Mouse (Mus musculus) liver, embryonic 14.5 days (tissue): ENCODE measurements around the gene Zfp296. TPM values are rescaled to one million over a fixed set of nuclear protein-coding genes. Genes with fewer than 3 reads are reported as not detected.

Experiments
- ATAC-seq: fragments of 200-750 bp; cut with Nextera tagmentation; 2 replicates; pipeline ENCODE4 v1.8.0; 2017; ENCODE audit warnings: moderate number of reproducible peaks, mild to moderate bottlenecking, moderate library complexity; ENCODE audit not compliant: insufficient read depth
- DNase-seq, 3 experiments: peaks; one replicate each; pipeline ENCODE4 v3.0.0-alpha.2; 2012 to 2013; ENCODE audit warnings: low read depth in 3 of 3, low spot score in 3 of 3
- H3K27ac ChIP-seq: fragments of 300-500 bp; sonication (generic); 2 replicates; pipeline ENCODE4 v1.5.1; 2014; ENCODE audit warnings: moderate library complexity, mild to moderate bottlenecking, control low read depth, inconsistent platforms
- H3K27me3 ChIP-seq: fragments of 300-500 bp; sonication (generic); 2 replicates; pipeline ENCODE4 v1.6.1; 2014; ENCODE audit warnings: mild to moderate bottlenecking, low read length, moderate library complexity; ENCODE audit not compliant: control insufficient read depth, insufficient read depth
- H3K36me3 ChIP-seq: fragments of 300-500 bp; sonication (generic); replicated peaks from 2 replicates; pipeline ENCODE4 v1.6.1; 2014; ENCODE audit warnings: low read depth; ENCODE audit not compliant: control insufficient read depth, insufficient read depth
- H3K4me1 ChIP-seq, 2 experiments: fragments of 200-500 bp in 1 of 2; fragments of 300-500 bp in 1 of 2; sonication (generic) in 1 of 2; replicated peaks; 2 replicates each; pipeline ENCODE4 v1.6.1; 2012 to 2014; ENCODE audit warnings: antibody characterized with exemption in 1 of 2, inconsistent platforms in 1 of 2, low read length in 1 of 2; ENCODE audit not compliant: control insufficient read depth in 2 of 2, insufficient read depth in 2 of 2
- H3K4me2 ChIP-seq: fragments of 300-500 bp; sonication (generic); 2 replicates; pipeline ENCODE4 v1.6.1; 2014; ENCODE audit warnings: low read depth, mild to moderate bottlenecking, control low read depth, moderate library complexity
- H3K4me3 ChIP-seq, 2 experiments: fragments of 200-500 bp in 1 of 2; fragments of 300-500 bp in 1 of 2; sonication (generic) in 1 of 2; 2 replicates each; pipeline ENCODE4 v1.5.1; 2012 to 2014; ENCODE audit warnings: low read depth in 2 of 2, low read length in 2 of 2, mild to moderate bottlenecking in 2 of 2, control low read depth in 1 of 2, inconsistent platforms in 1 of 2, moderate library complexity in 1 of 2; ENCODE audit not compliant: insufficient read depth in 1 of 2
- H3K9ac ChIP-seq: fragments of 300-500 bp; sonication (generic); replicated peaks from 2 replicates; pipeline ENCODE4 v1.6.1; 2014; ENCODE audit warnings: mild to moderate bottlenecking, control low read depth, moderate library complexity
- H3K9me3 ChIP-seq: fragments of 300-500 bp; sonication (generic); 2 replicates; pipeline ENCODE4 v1.6.1; 2016; ENCODE audit warnings: low read length, mixed read lengths; ENCODE audit not compliant: control insufficient read depth
- CTCF ChIP-seq: IDR thresholded peaks from 2 replicates; pipeline ENCODE4 v1.5.1; 2016; ENCODE audit warnings: antibody characterized with exemption, low read depth, control low read depth
- EP300 ChIP-seq: IDR thresholded peaks from 2 replicates; pipeline ENCODE4 v1.6.1; 2016; ENCODE audit warnings: antibody characterized with exemption, low read depth
- WGBS: fragments of 180-500 bp; shearing (Covaris S2); extraction: QIAGEN DNeasy Blood & Tissue Kit; methylation state at CpG from one replicate; pipeline ENCODE4 v1.1.7; 2014; ENCODE audit not compliant: insufficient replicate concordance; 5-methylcytosine and 5-hydroxymethylcytosine counted together
- polyA plus RNA-seq, 2 experiments: library from polyadenylated mRNA; depleted of rRNA in 1 of 2; stranded (reverse) in 1 of 2; unstranded in 1 of 2; fragments of >200 nt; fragmentation: Nextera tagmentation in 1 of 2; extraction: Ambion mirVana in 1 of 2; gene quantifications; 2 replicates each; pipeline versions ENCODE4 v1.2.1 to v1.2.3; 2012 to 2014

The Zfp296 gene
- polyA plus RNA-seq, 2 experiments = 0.41 to 0.66 TPM

DNA sequence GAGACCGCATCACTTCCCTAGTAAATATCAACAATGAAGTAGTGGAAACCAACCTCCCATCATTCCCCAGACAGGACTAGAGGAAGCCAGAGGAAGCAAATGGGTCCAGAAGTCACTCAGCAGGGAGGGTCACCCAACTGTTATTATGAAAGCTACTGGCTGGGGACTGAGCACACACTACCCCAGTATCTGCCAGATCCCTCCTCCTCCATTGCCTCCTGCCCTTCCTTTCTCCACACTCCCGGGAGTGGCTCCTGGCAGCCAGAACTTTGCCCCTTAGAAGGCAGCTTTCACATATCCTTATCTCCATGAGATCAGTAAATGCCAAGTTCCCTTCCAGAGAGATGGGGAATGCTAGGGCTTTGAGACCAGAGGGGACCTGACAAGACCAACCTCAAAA is 46.3 kb downstream of the Zfp296 start:
- H3K4me2 ChIP-seq = no peak overlapping the region
- WGBS = 50% methylated on average over 2 of the region's 2 CpGs
- DNase-seq = no peak

DNA sequence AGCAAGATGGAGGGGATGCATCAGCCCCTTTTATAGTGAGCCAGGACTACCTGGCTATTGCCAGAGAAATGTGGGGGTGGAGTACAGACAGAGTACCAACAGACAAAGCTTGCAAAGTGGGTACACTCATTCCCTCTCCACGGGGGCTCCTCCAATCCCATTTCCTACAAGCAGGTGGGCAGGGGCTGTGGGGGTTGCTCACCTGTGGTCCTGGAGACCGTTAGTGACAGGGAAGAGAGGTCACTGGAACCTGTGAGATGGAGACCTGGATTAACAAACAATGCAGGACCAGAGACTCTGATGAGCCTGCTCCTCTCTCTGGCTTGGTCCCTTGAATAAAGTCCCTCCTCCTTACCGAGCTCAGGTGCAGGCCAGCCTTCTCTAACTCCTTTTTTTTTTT is 50.6 kb downstream of the Zfp296 start:
- DNase-seq (no peak), ATAC-seq (no peak)
- Histone ChIP-seq H3K27ac (no peak overlapping the region), H3K27me3 (no peaks in the 10 kb centered on the region), H3K9me3 (no peaks in the 10 kb centered on the region), H3K4me2 (peak overlapping the region; percentile 100), H3K9ac (no peak overlapping the region), H3K4me3 (peak overlapping the region in 1 of 2 experiments; percentile 84; a peak in 1 of 4 replicates), H3K4me1 (peaks cover 11 to 18% of the 10 kb centered on the region in 2 experiments), H3K36me3 (no peaks in the 10 kb centered on the region)
- no peak for TF ChIP-seq EP300
- TF ChIP-seq CTCF = no peak
- 52% methylated on average over 3 of the region's 3 CpGs for WGBS

More for the DNA sequence above, 46.3 kb downstream of the Zfp296 start:
- no peak overlapping the region for H3K9ac ChIP-seq
- peaks cover 0 to 6% of the 10 kb centered on the region in 2 experiments; a peak in 3 of 4 replicates for H3K4me1 ChIP-seq
- H3K4me3 ChIP-seq = no peak overlapping the region
- H3K27ac ChIP-seq = no peak overlapping the region
- H3K27me3 ChIP-seq = no peaks in the 10 kb centered on the region
- no peak for TF ChIP-seq EP300
- ATAC-seq = no peak
- no peaks in the 10 kb centered on the region for H3K36me3 ChIP-seq
- H3K9me3 ChIP-seq = no peaks in the 10 kb centered on the region

DNA sequence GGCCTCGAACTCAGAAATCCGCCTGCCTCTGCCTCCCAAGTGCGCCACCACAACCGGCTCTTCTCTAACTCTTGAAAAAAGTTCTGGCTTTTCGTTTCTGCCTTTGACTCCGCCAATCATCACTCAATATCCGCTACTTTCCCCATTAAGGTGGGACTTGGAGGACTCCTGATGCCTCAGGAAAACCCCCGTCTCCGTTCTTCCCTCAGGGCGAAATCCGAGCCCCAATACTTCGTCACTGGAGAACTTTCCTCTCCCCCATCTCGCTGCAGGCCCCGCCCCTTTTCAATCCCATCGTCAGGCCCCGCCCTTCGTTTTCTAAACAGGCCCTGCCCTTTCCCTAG is 51.1 kb downstream of the Zfp296 start:
- 8% methylated on average over 17 of the region's 17 CpGs for WGBS
- peak overlapping the region; percentile 58 to 84 for H3K4me3 ChIP-seq
- H3K27me3 ChIP-seq = no peaks in the 10 kb centered on the region
- no peaks in the 10 kb centered on the region for H3K36me3 ChIP-seq
- H3K4me2 ChIP-seq = peak overlapping the region; percentile 100
- H3K4me1 ChIP-seq = peaks cover 11 to 22% of the 10 kb centered on the region in 2 experiments
- H3K9ac ChIP-seq = no peak overlapping the region
- ATAC-seq (no peak), DNase-seq (no peak)
- H3K27ac ChIP-seq = no peak overlapping the region
- TF ChIP-seq EP300 = no peak
- no peak for TF ChIP-seq CTCF
- H3K9me3 ChIP-seq = no peaks in the 10 kb centered on the region

DNA sequence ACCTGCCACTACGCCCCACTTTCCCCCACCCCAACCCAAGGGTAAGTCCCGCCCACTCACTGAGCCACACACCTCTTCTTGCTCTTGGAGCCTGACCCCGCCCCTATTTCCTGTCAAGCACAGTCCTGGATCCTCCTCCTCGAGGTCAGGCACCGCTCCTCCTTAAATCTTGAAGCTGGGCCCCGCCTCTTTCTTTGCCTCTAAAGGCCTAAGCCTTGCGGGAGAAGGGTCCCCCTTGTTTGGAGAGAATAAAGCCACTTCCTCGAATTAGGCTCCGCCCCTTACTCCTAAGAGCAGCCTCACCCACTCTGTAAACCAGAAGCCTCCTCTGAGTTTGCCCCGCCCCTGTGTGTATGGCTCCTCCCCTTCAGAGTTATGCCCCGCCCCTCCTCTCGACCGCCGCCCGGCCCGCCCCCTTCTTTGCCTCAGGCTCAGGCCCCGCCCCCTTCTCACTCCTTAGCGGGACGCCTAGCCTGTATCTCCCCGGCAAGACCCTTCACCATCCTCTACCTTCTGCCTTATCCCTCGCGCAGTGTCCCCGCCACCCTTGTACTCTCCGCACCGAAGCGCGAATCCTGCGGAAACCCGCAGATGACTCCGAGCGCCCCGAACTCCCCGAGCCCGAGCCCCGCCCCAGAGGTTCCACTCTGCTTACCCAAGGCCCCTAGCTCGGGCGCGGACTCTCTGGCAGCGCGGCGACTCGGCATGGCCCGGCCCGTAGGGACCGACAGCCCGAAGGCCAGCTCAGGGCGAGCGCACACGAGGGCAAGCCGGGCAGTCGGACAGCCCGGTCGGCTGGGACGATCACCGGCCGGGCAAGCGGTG is 51.7 kb downstream of the Zfp296 start:
- WGBS = 2% methylated on average over 57 of the region's 57 CpGs
- Histone ChIP-seq H3K36me3 (peaks cover 6% of the 10 kb centered on the region), H3K4me1 (peaks cover 17 to 25% of the 10 kb centered on the region in 2 experiments), H3K9me3 (no peaks in the 10 kb centered on the region), H3K9ac (peak overlapping the region; percentile 55), H3K27me3 (no peaks in the 10 kb centered on the region), H3K27ac (peak overlapping the region; percentile 73), H3K4me3 (peak overlapping the region; percentile 70 to 84), H3K4me2 (peak overlapping the region; percentile 100)
- TF ChIP-seq EP300 (no peak), CTCF (no peak)
- ATAC-seq (peak; percentile 78), DNase-seq (peak; percentile 84 to 92 (median 85))

DNA sequence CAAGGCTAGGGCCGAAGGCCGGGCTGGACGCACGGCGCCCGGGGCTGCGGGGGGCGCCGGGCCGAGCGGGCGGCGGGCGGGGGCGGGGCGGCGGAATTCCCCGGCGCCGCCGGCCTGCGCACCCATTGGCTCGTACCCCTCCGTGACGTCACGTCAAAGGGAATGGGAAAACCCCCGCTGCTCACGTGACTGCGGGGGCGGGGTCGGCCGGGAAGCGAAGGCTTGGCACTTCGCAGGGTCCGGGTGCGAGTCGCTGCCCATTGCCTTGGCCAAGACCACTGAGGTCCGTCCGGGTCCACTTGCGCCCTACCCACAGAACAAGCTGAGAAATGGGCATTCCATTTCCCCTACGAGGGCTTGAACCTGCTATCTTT is 52.3 kb downstream of the Zfp296 start, which contains the start of gene Relb:
Gene Relb, minus strand, starts transcription at position 78 of the 374 bp plus-strand sequence.
- Histone ChIP-seq H3K9me3 (no peaks in the 10 kb centered on the region), H3K27me3 (no peaks in the 10 kb centered on the region), H3K27ac (peak within 1 kb of the TSS; percentile 73), H3K4me3 (peak within 1 kb of the TSS; percentile 70 to 84), H3K9ac (peak within 1 kb of the TSS; percentile 55), H3K4me1 (peaks cover 20 to 25% of the 10 kb centered on the region in 2 experiments), H3K4me2 (peak within 1 kb of the TSS; percentile 100), H3K36me3 (peaks cover 12% of the 10 kb centered on the region)
- TF ChIP-seq CTCF (no peak), EP300 (no peak)
- DNase-seq (peak; percentile 67 to 82 (median 72)), ATAC-seq (peak; percentile 48)
- 2% methylated on average over 38 of the region's 41 CpGs for WGBS

Other genes starting within 250 kb of the Zfp296 start
- 8.5 and 9.8 TPM in 2 replicates for gene Ercc1, start 232.5 kb upstream of the Zfp296 start, polyA plus RNA-seq (2012; rRNA removed)
- gene Ercc1, start 232.5 kb upstream of the Zfp296 start, polyA plus RNA-seq (2014; fragmentation: Nextera tagmentation; extraction: Ambion mirVana) = 15.7 and 19.2 TPM in 2 replicates
- gene Cd3eap, start 217.8 kb upstream of the Zfp296 start, polyA plus RNA-seq (2012; rRNA removed) = 4.5 and 6.7 TPM in 2 replicates
- gene Cd3eap, start 217.8 kb upstream of the Zfp296 start, polyA plus RNA-seq (2014; fragmentation: Nextera tagmentation; extraction: Ambion mirVana) = 7.2 and 7.8 TPM in 2 replicates
- 2.3 TPM in 2 replicates for gene Ppp1r13l, start 217.5 kb upstream of the Zfp296 start, polyA plus RNA-seq (2012; rRNA removed)
- gene Ppp1r13l, start 217.5 kb upstream of the Zfp296 start, polyA plus RNA-seq (2014; fragmentation: Nextera tagmentation; extraction: Ambion mirVana) = 0.65 and 1.0 TPM in 2 replicates
- 11.7 and 12.3 TPM in 2 replicates for gene Ercc2, start 195.3 kb upstream of the Zfp296 start, polyA plus RNA-seq (2012; rRNA removed)
- 4.6 and 5.5 TPM in 2 replicates for gene Ercc2, start 195.3 kb upstream of the Zfp296 start, polyA plus RNA-seq (2014; fragmentation: Nextera tagmentation; extraction: Ambion mirVana)
- 0.18 and 0.21 TPM in 2 replicates for gene Klc3, start 173.2 kb upstream of the Zfp296 start, polyA plus RNA-seq (2012; rRNA removed)
- gene Klc3, start 173.2 kb upstream of the Zfp296 start, polyA plus RNA-seq (2014; fragmentation: Nextera tagmentation; extraction: Ambion mirVana) = 0.13 and 0.58 TPM in 2 replicates
- gene Ckm, start 172.5 kb upstream of the Zfp296 start, polyA plus RNA-seq (2012; rRNA removed) = 0.12 and 0.14 TPM in 2 replicates
- 0.11 and 0.19 TPM in 2 replicates for gene Ckm, start 172.5 kb upstream of the Zfp296 start, polyA plus RNA-seq (2014; fragmentation: Nextera tagmentation; extraction: Ambion mirVana)
- 2.4 and 2.5 TPM in 2 replicates for gene Mark4, start 118.5 kb upstream of the Zfp296 start, polyA plus RNA-seq (2012; rRNA removed)
- gene Mark4, start 118.5 kb upstream of the Zfp296 start, polyA plus RNA-seq (2014; fragmentation: Nextera tagmentation; extraction: Ambion mirVana) = 0.80 and 2.5 TPM in 2 replicates
- gene Exoc3l2, start 114.0 kb upstream of the Zfp296 start, polyA plus RNA-seq (2012; rRNA removed) = 1.7 and 1.9 TPM in 2 replicates
- gene Exoc3l2, start 114.0 kb upstream of the Zfp296 start, polyA plus RNA-seq (2014; fragmentation: Nextera tagmentation; extraction: Ambion mirVana) = 0.48 and 0.78 TPM in 2 replicates
- gene Bloc1s3, start 68.9 kb upstream of the Zfp296 start, polyA plus RNA-seq (2012; rRNA removed) = 2.0 and 2.7 TPM in 2 replicates
- 0.39 and 0.56 TPM in 2 replicates for gene Bloc1s3, start 68.9 kb upstream of the Zfp296 start, polyA plus RNA-seq (2014; fragmentation: Nextera tagmentation; extraction: Ambion mirVana)
- gene Trappc6a, start 68.9 kb upstream of the Zfp296 start, polyA plus RNA-seq (2012; rRNA removed) = 24.1 and 28.1 TPM in 2 replicates
- gene Trappc6a, start 68.9 kb upstream of the Zfp296 start, polyA plus RNA-seq (2014; fragmentation: Nextera tagmentation; extraction: Ambion mirVana) = 40.0 and 40.2 TPM in 2 replicates
- 0.01 and 0.04 TPM in 2 replicates for gene Nkpd1, start 59.4 kb upstream of the Zfp296 start, polyA plus RNA-seq (2012; rRNA removed)
- not detected in 2 replicates for gene Nkpd1, start 59.4 kb upstream of the Zfp296 start, polyA plus RNA-seq (2014; fragmentation: Nextera tagmentation; extraction: Ambion mirVana)
- 21.8 and 27.0 TPM in 2 replicates for gene Ppp1r37, start 14.2 kb upstream of the Zfp296 start, polyA plus RNA-seq (2012; rRNA removed)
- 1.5 and 2.0 TPM in 2 replicates for gene Ppp1r37, start 14.2 kb upstream of the Zfp296 start, polyA plus RNA-seq (2014; fragmentation: Nextera tagmentation; extraction: Ambion mirVana)
- gene Gemin7, start 308 bp downstream of the Zfp296 start, polyA plus RNA-seq (2012; rRNA removed) = 34.8 and 39.6 TPM in 2 replicates
- gene Gemin7, start 308 bp downstream of the Zfp296 start, polyA plus RNA-seq (2014; fragmentation: Nextera tagmentation; extraction: Ambion mirVana) = 83.1 and 91.6 TPM in 2 replicates
- 21.3 and 23.3 TPM in 2 replicates for gene Clasrp, start 27.2 kb downstream of the Zfp296 start, polyA plus RNA-seq (2012; rRNA removed)
- gene Clasrp, start 27.2 kb downstream of the Zfp296 start, polyA plus RNA-seq (2014; fragmentation: Nextera tagmentation; extraction: Ambion mirVana) = 7.5 and 8.6 TPM in 2 replicates
- gene Relb, start 52.2 kb downstream of the Zfp296 start, polyA plus RNA-seq (2012; rRNA removed) = 1.0 and 1.1 TPM in 2 replicates
- 0.89 and 1.2 TPM in 2 replicates for gene Relb, start 52.2 kb downstream of the Zfp296 start, polyA plus RNA-seq (2014; fragmentation: Nextera tagmentation; extraction: Ambion mirVana)
- 20.6 and 20.9 TPM in 2 replicates for gene Clptm1, start 87.7 kb downstream of the Zfp296 start, polyA plus RNA-seq (2012; rRNA removed)
- 44.4 and 50.4 TPM in 2 replicates for gene Clptm1, start 87.7 kb downstream of the Zfp296 start, polyA plus RNA-seq (2014; fragmentation: Nextera tagmentation; extraction: Ambion mirVana)
- gene Apoc2, start 100.7 kb downstream of the Zfp296 start, polyA plus RNA-seq (2012; rRNA removed) = 494 and 507 TPM in 2 replicates
- 990 and 1,023 TPM in 2 replicates for gene Apoc2, start 100.7 kb downstream of the Zfp296 start, polyA plus RNA-seq (2014; fragmentation: Nextera tagmentation; extraction: Ambion mirVana)
- gene Gm44805, start 104.1 kb downstream of the Zfp296 start, polyA plus RNA-seq (2012; rRNA removed) = 3.3 and 5.1 TPM in 2 replicates
- 29.0 and 48.5 TPM in 2 replicates for gene Gm44805, start 104.1 kb downstream of the Zfp296 start, polyA plus RNA-seq (2014; fragmentation: Nextera tagmentation; extraction: Ambion mirVana)
- 90.9 and 154 TPM in 2 replicates for gene Apoc4, start 104.2 kb downstream of the Zfp296 start, polyA plus RNA-seq (2012; rRNA removed)
- 181 and 200 TPM in 2 replicates for gene Apoc4, start 104.2 kb downstream of the Zfp296 start, polyA plus RNA-seq (2014; fragmentation: Nextera tagmentation; extraction: Ambion mirVana)
- 203 and 204 TPM in 2 replicates for gene Apoc1, start 115.4 kb downstream of the Zfp296 start, polyA plus RNA-seq (2012; rRNA removed)
- gene Apoc1, start 115.4 kb downstream of the Zfp296 start, polyA plus RNA-seq (2014; fragmentation: Nextera tagmentation; extraction: Ambion mirVana) = 390 TPM in 2 replicates
- gene Apoe, start 121.9 kb downstream of the Zfp296 start, polyA plus RNA-seq (2012; rRNA removed) = 1,802 and 2,400 TPM in 2 replicates
- 1,630 and 1,854 TPM in 2 replicates for gene Apoe, start 121.9 kb downstream of the Zfp296 start, polyA plus RNA-seq (2014; fragmentation: Nextera tagmentation; extraction: Ambion mirVana)
- 53.7 and 57.3 TPM in 2 replicates for gene Tomm40, start 138.2 kb downstream of the Zfp296 start, polyA plus RNA-seq (2012; rRNA removed)
- 58.2 and 75.8 TPM in 2 replicates for gene Tomm40, start 138.2 kb downstream of the Zfp296 start, polyA plus RNA-seq (2014; fragmentation: Nextera tagmentation; extraction: Ambion mirVana)
- 7.8 and 8.9 TPM in 2 replicates for gene Nectin2, start 173.2 kb downstream of the Zfp296 start, polyA plus RNA-seq (2012; rRNA removed)
- gene Nectin2, start 173.2 kb downstream of the Zfp296 start, polyA plus RNA-seq (2014; fragmentation: Nextera tagmentation; extraction: Ambion mirVana) = 10.2 and 10.3 TPM in 2 replicates
- 6.3 and 7.6 TPM in 2 replicates for gene Bcam, start 193.7 kb downstream of the Zfp296 start, polyA plus RNA-seq (2012; rRNA removed)
- gene Bcam, start 193.7 kb downstream of the Zfp296 start, polyA plus RNA-seq (2014; fragmentation: Nextera tagmentation; extraction: Ambion mirVana) = 4.9 and 6.6 TPM in 2 replicates
- 0.95 and 1.2 TPM in 2 replicates for gene Cblc, start 219.5 kb downstream of the Zfp296 start, polyA plus RNA-seq (2012; rRNA removed)
- 1.1 and 1.3 TPM in 2 replicates for gene Cblc, start 219.5 kb downstream of the Zfp296 start, polyA plus RNA-seq (2014; fragmentation: Nextera tagmentation; extraction: Ambion mirVana)
- gene Bcl3, start 245.5 kb downstream of the Zfp296 start, polyA plus RNA-seq (2012; rRNA removed) = 2.7 and 3.1 TPM in 2 replicates
- 3.5 and 3.8 TPM in 2 replicates for gene Bcl3, start 245.5 kb downstream of the Zfp296 start, polyA plus RNA-seq (2014; fragmentation: Nextera tagmentation; extraction: Ambion mirVana)